Mouse (Mus musculus) gastrocnemius, postnatal 14 days (tissue): Measurements from ENCODE around the gene Txn2. TPM values are rescaled to one million over a fixed set of nuclear protein-coding genes. Genes with fewer than 3 reads are reported as not detected.
A peak's percentile ranks its signal among the peaks of the same experiment; 100 is the strongest.
"Not testable (repeated sequence)": the region's sequence is repeated elsewhere in the genome, so short reads cannot be mapped to it uniquely, and the experiment has no call there.

ENCODE experiments used
- DNase-seq: peaks from one replicate; pipeline ENCODE4 v3.0.0; 2021; ENCODE audit warnings: mixed read lengths
- intact Hi-C: fragments of 180-260 bp; cut with DNase I; formaldehyde crosslinking; loops from one replicate; pipeline ENCODE4 v1.15.1; 2025; ENCODE audit warnings: low total_unique reads
- total RNA-seq, 2 experiments: library from RNA; stranded (reverse); gene quantifications; 2 replicates each; pipeline ENCODE4 v1.2.3; 2021

The Txn2 gene
- total RNA-seq, 2 experiments from 2014 or later, result 221 to 245 TPM

- no peak for DNase-seq
- intact Hi-C loops, result no loop called here
Measured at GRCm38 (mm10) chr15:77885159-77885558, 43.6 kb downstream of the Txn2 start.

GRCm38 (mm10) chr15:77883697-77884010 is 45.2 kb downstream of the Txn2 start:
- intact Hi-C loops, result no loop called here

GRCm38 (mm10) chr15:77882797-77883696 is 45.8 kb downstream of the Txn2 start:
- intact Hi-C loops, result no loop called here
- DNase-seq, result peak; percentile 53

More at GRCm38 (mm10) chr15:77883697-77884010, 45.2 kb downstream of the Txn2 start:
- no peak for DNase-seq

- intact Hi-C loops, result no loop called here
- no peak for DNase-seq
Measured at GRCm38 (mm10) chr15:77882297-77882696, 46.5 kb downstream of the Txn2 start.

- intact Hi-C loops, result no loop called here
Measured at GRCm38 (mm10) chr15:77881698-77882097, 47.1 kb downstream of the Txn2 start.

GRCm38 (mm10) chr15:77880738-77881137 is 48.1 kb downstream of the Txn2 start:
- intact Hi-C loops, result no loop called here
- DNase-seq, result no peak

More at GRCm38 (mm10) chr15:77881698-77882097, 47.1 kb downstream of the Txn2 start:
- DNase-seq, result no peak

GRCm38 (mm10) chr15:77879756-77880155 is 49.0 kb downstream of the Txn2 start:
- DNase-seq, result no peak
- intact Hi-C loops, result no loop called here

- no peak for DNase-seq
- intact Hi-C loops, result no loop called here
Measured at GRCm38 (mm10) chr15:77877209-77877608, 51.6 kb downstream of the Txn2 start.

- no peak for DNase-seq
- intact Hi-C loops, result no loop called here
Measured at GRCm38 (mm10) chr15:77876716-77877115, 52.1 kb downstream of the Txn2 start.

- DNase-seq, result no peak
- intact Hi-C loops, result no loop called here
Measured at GRCm38 (mm10) chr15:77875953-77876352, 52.9 kb downstream of the Txn2 start.

- intact Hi-C loops, result no loop called here
- DNase-seq, result no peak
Measured at GRCm38 (mm10) chr15:77874807-77875206, 54.0 kb downstream of the Txn2 start.

GRCm38 (mm10) chr15:77874310-77874709 is 54.5 kb downstream of the Txn2 start:
- no peak for DNase-seq
- intact Hi-C loops, result no loop called here

- no peak for DNase-seq
- intact Hi-C loops, result no loop called here
Measured at GRCm38 (mm10) chr15:77873564-77873963, 55.2 kb downstream of the Txn2 start.

GRCm38 (mm10) chr15:77872996-77873395 is 55.8 kb downstream of the Txn2 start:
- DNase-seq, result no peak
- intact Hi-C loops, result no loop called here

- DNase-seq, result no peak
- intact Hi-C loops, result no loop called here
Measured at GRCm38 (mm10) chr15:77868340-77868739, 60.5 kb downstream of the Txn2 start.

- intact Hi-C loops, DNase-seq: not testable (repeated sequence)
Measured at GRCm38 (mm10) chr15:77867231-77867968, 61.4 kb downstream of the Txn2 start.

GRCm38 (mm10) chr15:77866583-77867220 is 62.1 kb downstream of the Txn2 start:
- no peak for DNase-seq
- intact Hi-C loops, result no loop called here
